Mouse (Mus musculus): Measurements from ENCODE around the gene Map4k1. TPM values are rescaled to one million over a fixed set of nuclear protein-coding genes. Genes with fewer than 3 reads are reported as not detected.

The Map4k1 gene
- total RNA-seq, 1 experiment from 2014 or later = 69.6 TPM

DNA sequence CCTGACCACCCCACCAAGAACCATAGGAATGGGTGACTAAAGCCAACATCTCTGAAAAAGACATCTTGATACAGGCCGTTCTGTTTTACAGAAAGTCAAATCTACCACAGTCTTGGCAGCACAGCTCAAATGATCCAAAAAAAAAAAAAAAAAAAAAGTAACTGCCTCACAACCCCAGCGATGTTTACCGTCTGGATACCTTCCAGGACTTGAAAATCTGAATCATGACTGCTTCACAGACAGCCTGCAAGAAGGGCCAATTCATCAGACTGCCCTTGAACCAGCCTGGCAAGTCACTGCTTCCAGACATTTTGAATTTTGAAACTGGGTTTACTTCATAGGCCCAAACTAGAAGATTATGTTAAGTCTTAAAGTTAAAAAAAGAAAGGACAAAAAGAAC is 29.1 kb upstream of the Map4k1 start:
- ATAC-seq (replicated peaks in 1 of 2; ENCODE audit: insufficient read depth in 1 of 2, low FRiP score in 2 of 2, low TSS enrichment in 1 of 2, low read depth in 1 of 2, poor library complexity in 2 of 2, severe bottlenecking in 2 of 2) = no peak

DNA sequence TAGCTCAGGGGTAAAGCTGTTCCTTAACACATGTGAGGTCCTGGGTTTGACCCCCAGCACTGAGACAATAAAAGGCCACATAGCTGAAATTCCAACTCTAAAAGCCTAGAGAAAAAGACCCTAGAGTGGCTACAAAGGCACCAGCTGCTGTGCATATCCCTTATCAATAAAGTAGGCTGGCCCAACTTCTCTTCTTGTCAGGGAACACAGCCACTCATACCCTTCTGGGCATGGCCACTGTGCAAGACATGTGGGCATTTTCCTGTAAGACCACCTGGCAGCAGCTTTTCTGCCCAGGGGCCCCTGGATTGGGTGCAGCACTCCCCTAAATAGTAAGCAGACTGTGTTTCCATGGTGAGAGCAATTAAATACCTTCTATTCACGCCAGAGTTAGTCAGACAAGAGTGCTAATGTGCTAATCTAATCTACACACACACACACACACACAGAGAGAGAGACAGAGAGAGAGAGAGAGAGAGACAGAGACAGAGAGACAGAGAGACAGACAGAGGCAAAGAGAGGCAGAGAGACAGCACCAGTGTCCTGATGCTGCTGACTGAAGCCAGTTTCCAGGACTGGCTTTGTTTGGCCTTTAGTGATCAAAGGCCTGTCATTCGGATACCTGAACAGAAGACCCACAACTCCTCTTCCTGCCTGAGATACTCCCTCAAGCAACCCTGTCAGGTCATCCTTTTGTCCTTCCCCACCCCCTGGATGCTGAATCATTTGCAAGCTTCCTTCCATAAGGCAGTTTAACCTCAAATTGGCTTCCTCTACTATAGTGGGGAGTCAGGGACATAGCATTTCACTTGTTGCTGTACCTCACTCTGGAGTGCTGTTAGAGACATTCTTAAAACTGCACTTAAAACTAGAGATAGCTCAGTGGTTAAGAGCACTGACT is 28.1 kb upstream of the Map4k1 start:
- no peak; a peak in 1 of 4 replicates for ATAC-seq (replicated peaks in 1 of 2; ENCODE audit: insufficient read depth in 1 of 2, low FRiP score in 2 of 2, low TSS enrichment in 1 of 2, low read depth in 1 of 2, poor library complexity in 2 of 2, severe bottlenecking in 2 of 2)

DNA sequence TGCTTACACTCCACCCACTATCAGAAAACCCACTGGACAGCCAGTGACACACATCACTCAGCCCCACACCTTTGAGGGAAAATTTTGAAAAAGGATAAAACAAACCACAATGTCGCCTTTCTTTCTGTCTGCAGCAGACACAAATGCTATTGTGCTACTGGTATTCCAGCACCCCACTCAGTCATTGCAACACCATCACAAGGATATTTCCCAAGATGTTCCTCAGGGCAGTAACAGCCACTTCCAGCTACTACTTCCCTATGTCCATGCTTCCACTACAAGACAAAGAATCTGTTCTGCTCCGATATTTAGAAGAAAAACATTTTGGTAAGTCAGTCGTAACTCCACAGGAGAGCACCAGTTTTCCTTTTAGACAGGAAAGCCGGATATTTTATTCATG is 27.1 kb upstream of the Map4k1 start:
- ATAC-seq (replicated peaks in 1 of 2; ENCODE audit: insufficient read depth in 1 of 2, low FRiP score in 2 of 2, low TSS enrichment in 1 of 2, low read depth in 1 of 2, poor library complexity in 2 of 2, severe bottlenecking in 2 of 2) = no peak

DNA sequence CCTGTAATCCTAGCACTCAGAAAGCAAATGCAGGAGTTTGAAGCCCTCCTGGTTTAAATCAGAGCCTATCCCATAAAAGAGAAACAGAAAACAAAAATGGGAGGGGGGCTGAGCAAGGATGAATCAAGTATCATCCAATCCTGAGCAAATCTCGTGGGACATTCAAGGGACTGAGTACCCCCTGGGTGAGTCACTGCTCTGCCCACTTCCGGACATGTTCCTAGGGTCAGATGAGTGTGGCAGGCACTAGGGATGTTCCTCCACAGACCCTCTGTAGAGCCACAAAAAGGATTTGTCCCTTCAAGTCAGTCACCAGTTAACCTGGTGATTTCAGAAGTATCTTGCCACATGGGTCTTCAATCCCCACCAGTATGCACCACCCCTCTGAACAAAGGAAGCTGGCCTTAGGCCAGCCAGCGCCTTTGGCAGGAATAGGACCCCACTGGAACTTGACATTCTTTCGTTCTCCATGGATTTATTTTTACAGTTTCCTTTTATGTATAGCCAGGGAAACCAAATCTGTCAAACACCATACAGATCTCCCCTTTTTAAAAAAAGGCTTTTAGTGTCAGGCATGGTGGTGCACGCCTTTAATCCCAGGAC is 26.5 kb upstream of the Map4k1 start:
- no peak for ATAC-seq (replicated peaks in 1 of 2; ENCODE audit: insufficient read depth in 1 of 2, low FRiP score in 2 of 2, low TSS enrichment in 1 of 2, low read depth in 1 of 2, poor library complexity in 2 of 2, severe bottlenecking in 2 of 2)

DNA sequence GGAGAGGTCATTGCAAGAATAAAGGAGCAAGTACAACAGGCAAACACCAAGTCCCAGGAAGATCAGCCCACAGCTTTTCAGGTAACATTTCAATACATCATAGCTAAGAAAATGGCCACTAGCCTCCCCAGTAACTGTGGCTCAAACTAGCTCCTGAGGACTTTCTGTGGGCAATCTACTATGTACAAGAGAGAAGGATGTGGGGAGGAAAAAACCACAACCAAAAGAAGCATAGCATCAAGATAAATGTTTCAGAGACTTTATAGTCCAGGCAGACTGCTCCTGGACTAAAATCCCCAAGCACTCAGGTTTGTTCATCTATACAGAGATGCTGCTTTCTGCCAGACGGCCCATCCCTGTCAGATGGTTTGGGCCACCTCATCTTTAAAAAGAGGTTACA is 25.6 kb upstream of the Map4k1 start:
- ATAC-seq (replicated peaks in 1 of 2; ENCODE audit: insufficient read depth in 1 of 2, low FRiP score in 2 of 2, low TSS enrichment in 1 of 2, low read depth in 1 of 2, poor library complexity in 2 of 2, severe bottlenecking in 2 of 2) = no peak

DNA sequence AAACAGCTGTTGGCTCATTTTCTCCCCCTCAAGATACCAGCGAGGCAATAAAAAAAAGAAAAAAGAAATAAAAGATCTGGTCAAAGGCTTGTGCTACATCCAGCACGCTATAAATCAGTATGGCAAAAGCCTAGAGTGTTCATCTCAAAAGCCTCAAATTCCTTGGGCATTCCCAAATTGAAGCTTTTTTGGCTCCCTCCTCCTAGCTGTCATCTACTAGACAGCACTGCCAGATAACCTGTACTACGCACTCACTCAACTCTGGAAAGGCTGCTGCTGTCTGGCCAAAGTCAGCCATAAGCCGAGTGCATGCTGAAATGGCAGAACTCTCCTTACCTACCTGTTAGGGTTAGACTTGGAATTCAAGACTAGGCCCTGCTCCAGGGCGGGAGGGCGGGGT is 24.6 kb upstream of the Map4k1 start:
- ATAC-seq (replicated peaks in 1 of 2; ENCODE audit: insufficient read depth in 1 of 2, low FRiP score in 2 of 2, low TSS enrichment in 1 of 2, low read depth in 1 of 2, poor library complexity in 2 of 2, severe bottlenecking in 2 of 2) = no peak

DNA sequence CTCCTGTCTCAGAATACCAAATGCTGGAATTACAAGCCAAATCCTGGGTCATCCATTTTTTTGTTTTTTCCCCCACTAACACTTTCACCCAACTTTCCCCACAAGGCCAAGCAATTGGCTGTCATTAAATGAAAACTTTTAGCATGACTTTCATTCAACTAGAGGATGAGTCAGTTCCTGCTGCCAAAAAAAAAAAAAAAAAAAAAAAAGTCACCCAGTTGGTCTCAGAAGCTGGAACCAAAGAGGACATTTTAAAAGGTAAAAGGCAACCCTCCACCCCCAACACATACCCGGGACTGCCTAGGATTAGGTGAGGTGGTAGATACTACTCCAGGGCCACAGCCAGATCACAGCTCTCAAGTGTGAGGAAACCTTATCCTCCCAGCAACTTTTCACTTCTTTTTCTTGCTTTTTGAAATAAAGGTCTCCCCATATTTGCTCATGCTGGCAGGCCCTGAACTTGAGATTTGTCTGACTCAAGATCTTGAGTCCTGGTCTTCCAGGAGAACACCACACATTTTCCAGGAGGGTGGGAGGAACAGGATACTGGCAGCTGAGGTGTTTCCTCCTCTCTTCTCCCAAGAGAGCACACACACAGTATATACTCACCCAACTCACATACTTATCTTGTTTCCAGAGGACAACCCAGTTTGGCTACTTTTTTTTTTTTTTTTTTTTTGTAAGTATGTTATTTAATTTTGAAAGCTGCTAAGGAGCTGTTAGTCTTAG is 23.7 kb upstream of the Map4k1 start:
- ATAC-seq (replicated peaks in 1 of 2; ENCODE audit: insufficient read depth in 1 of 2, low FRiP score in 2 of 2, low TSS enrichment in 1 of 2, low read depth in 1 of 2, poor library complexity in 2 of 2, severe bottlenecking in 2 of 2) = no peak

DNA sequence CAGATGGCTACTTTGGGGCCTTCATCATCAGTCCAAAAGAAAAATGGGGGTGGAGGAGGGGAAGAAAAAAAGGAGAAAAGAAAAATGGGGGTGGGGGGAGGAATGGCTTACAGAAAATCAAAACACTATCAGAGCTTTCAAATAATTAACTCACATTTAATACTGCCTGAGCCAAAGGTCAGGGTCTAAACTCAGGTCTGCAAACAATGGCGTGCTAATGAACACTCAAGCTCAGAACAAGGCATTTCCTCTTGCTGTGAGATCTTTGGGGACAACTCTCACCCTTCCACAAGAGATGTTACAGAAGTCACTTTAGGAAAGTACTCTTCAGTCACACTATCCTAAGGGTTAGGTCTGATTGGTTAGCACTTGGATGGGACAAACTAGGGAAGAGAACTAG is 23.1 kb upstream of the Map4k1 start:
- ATAC-seq (replicated peaks in 1 of 2; ENCODE audit: insufficient read depth in 1 of 2, low FRiP score in 2 of 2, low TSS enrichment in 1 of 2, low read depth in 1 of 2, poor library complexity in 2 of 2, severe bottlenecking in 2 of 2) = no peak

DNA sequence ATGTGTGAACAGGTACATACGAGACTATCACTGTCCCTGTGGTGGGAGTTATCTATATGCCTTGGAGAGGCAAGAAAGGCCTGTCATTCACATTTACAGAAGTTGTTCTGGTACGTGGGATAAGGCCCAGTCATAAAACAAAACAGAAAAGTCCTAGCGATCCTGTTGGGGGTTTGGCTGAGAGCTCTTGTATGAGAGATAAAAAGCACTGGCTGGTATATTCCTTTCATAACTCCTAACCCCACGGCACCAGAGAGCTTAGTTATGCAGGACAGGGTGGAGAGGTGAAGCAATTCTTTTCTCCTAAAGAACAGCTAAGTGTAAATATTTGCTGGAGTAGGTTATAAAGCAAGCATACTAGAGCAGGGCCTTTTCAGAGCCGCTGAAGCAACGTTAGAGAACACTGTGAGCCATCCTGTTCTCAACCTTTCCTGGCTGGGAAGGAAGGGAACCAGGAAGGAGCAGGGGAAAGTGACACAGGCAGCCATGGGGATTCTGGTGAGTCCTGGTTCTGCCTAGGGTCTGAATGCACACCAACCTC is 22.3 kb upstream of the Map4k1 start:
- ATAC-seq (replicated peaks in 1 of 2; ENCODE audit: insufficient read depth in 1 of 2, low FRiP score in 2 of 2, low TSS enrichment in 1 of 2, low read depth in 1 of 2, poor library complexity in 2 of 2, severe bottlenecking in 2 of 2) = no peak

DNA sequence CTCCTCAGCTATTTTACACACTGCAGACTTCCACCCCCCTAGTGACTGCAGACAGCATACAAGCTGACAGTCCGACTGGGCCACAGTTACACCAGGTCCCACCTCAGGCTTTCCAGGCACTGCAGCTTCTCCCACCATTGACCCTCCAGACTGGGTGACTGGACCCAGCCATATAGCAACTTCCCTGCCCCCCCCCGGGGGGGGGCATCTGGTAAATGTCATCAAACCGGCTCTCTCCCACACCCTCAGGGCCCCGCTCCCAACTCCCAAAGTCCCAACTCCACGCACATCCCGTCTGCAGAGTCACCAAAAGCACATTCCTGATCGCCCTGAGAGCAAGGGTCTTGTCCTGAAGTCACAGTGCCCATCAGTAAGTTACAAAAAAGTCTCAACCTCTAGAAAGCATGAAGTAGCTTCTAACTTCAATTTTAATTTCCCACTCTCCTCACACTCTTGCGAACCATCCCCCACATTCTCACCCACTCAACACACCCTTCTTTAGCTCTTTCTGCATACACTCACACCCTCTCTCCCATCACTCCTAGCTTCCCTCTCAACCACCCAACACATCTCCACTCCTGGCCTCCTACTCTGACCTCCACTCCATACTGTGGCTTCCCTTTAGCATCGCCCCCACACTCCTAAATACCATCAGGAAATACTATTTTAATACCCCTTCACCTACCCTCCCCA is 21.4 kb upstream of the Map4k1 start:
- no peak for ATAC-seq (replicated peaks in 1 of 2; ENCODE audit: insufficient read depth in 1 of 2, low FRiP score in 2 of 2, low TSS enrichment in 1 of 2, low read depth in 1 of 2, poor library complexity in 2 of 2, severe bottlenecking in 2 of 2)

DNA sequence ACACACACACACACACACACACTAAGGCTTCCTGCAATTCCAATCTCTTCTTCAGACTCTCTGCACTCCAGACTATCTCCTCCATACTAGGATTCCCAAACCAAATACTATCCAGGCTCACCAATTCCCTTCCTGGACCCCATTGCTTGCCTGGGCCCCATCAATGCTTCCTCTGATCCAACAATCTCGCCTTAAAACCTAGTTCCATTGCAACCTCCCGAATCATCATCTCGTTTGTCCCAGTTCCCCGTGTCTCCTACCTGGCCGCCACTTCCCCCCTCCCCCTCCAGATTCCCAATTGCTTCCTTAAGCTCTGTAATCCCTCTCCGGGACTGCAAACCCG is 20.3 kb upstream of the Map4k1 start:
- no peak for ATAC-seq (replicated peaks in 1 of 2; ENCODE audit: insufficient read depth in 1 of 2, low FRiP score in 2 of 2, low TSS enrichment in 1 of 2, low read depth in 1 of 2, poor library complexity in 2 of 2, severe bottlenecking in 2 of 2)

DNA sequence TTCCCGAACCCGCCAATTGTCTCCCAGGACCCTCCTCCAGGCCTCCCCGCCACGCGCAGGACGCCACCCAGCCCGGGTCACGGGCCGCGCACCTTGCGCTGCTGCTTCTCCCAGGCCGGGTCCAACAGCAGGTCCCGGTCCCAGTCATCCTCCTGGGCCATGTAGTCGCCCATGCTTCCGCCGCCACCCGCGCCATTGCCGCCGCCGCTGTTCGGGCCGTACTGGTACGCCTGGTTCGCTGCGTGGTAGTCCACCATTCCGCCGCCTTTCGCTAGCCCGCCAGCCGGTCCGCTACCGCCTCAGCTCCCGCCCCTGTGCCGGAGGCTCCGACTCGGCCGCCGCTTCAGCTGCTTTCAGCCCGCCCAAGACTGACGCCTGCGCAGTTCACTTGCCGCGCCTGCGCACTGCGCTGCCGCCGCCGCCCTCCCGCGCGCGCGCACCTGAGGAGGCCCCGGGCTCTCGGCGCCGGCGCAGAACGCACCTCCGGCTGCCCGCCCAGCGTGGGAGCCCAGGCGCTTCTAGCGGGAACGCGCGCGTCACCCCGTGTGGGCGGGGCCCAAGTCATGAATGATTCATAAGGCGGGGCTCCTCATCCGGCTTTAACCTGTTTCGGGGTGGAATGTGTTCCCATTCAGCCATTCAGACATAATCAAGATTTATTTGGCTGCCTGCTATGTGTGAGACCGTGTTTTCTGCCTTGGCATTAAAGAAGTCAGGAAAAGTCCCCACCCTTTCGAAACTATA is 19.8 kb upstream of the Map4k1 start, which contains the start of gene Actn4:
Gene Actn4, minus strand, starts transcription at position 414 of the 744 bp plus-strand sequence.
- ATAC-seq (replicated peaks in 1 of 2; ENCODE audit: insufficient read depth in 1 of 2, low FRiP score in 2 of 2, low TSS enrichment in 1 of 2, low read depth in 1 of 2, poor library complexity in 2 of 2, severe bottlenecking in 2 of 2) = peak; percentile 92

DNA sequence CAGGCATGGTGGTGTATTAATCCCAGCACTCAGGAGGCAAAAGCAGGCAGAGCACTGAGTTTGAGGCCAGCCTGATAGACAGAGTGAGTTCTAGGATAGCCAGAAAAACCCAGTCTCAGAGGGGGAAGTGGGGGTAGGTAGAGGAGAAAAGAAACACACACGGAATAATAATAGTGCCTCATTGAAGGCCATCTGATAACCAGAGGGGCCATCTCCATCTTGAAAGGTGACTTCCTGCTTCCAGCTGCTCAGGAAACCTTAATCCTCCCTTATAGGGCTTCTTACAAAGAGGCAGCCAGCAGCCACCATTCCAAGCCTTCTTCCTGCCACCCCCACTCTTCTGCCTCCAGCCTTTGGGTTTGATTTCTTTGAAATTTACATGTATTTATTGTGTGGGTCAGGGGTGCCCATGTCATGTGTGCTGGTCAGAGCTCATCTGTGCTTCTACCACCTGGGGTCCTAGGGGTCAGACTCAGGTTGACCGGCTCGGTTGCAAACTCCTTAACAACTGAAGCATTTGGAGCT is 18.4 kb upstream of the Map4k1 start:
- ATAC-seq (replicated peaks in 1 of 2; ENCODE audit: insufficient read depth in 1 of 2, low FRiP score in 2 of 2, low TSS enrichment in 1 of 2, low read depth in 1 of 2, poor library complexity in 2 of 2, severe bottlenecking in 2 of 2) = no peak

DNA sequence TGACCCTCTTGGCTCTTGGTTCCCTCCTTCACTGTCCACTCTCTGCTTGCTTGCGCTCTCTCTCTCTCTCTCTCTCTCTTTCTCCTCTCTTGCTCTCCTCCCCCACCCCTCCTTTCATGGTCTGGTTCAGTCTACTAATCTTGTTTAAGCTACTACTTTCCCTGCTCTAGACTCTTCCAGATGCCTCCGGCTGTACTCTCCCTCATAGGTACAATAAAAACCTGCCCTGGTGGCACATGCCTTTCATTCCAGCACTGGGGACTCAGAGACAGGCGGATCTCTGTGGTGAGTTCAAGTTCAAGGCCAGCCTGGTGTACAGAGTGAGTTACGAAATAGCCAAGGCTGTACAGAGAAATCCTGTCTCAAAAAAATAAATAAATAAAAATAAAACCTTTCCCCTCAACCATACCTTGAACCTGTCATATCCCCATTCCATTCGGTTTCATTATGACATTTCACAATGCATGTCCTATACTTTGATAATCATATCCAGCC is 16.5 kb upstream of the Map4k1 start:
- ATAC-seq (replicated peaks in 1 of 2; ENCODE audit: insufficient read depth in 1 of 2, low FRiP score in 2 of 2, low TSS enrichment in 1 of 2, low read depth in 1 of 2, poor library complexity in 2 of 2, severe bottlenecking in 2 of 2) = no peak

DNA sequence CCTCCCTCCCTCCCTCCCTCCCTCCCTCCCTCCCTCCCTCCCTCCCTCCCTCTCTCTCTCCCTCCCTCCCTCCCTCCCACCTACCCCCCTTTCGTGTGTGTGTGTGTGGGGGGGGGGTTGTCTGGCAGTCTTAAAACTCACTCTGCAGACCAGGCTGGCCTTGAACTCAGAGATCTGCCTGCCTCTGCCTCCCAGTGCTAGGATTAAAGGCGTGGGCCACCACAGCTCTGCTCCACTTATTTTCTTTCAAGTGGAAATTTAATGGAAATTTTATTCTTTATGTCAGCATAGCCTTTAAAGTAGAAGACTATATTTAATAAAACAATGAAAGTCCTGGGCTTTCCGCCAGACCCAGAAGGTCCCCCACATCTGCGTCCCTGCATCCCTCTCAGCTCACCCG is 15.7 kb upstream of the Map4k1 start:
- no peak for ATAC-seq (replicated peaks in 1 of 2; ENCODE audit: insufficient read depth in 1 of 2, low FRiP score in 2 of 2, low TSS enrichment in 1 of 2, low read depth in 1 of 2, poor library complexity in 2 of 2, severe bottlenecking in 2 of 2)

DNA sequence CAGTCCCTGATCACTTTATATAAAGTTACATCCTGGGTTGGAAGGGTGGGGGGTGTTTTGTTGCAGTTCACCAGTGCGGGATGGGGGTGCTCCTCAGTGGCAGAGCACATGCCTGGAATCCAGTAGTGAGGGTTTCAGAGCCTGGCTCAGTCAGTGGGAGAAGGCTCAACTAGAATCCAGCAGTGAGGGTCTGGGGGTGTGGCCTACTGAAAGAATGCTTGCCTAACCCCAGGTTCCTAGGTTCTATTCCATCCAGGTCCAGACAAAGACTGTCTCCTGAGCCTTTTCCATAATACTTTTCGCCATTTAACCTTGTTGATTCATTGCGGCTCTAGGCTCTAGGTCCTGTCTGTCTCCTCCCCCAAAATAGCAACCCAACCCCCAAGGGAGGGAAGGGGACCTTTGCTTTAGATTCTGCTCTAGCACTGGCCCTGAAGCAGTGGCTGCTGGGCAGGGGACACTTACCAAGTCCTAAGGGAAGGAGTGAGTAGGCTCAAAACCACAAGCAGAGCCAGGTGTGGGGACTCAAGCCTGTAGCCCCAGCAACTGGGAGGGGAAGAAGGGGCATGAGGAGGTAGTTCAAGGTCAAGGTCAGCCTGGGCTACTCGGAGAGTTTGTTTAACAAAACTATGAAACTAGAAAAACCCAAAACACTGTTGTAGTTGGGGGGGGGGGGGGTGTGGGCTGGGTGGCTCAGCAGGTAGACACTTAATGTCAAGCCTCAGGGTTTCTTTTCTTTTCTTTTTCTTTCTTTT is 14.9 kb upstream of the Map4k1 start:
- no peak for ATAC-seq (replicated peaks in 1 of 2; ENCODE audit: insufficient read depth in 1 of 2, low FRiP score in 2 of 2, low TSS enrichment in 1 of 2, low read depth in 1 of 2, poor library complexity in 2 of 2, severe bottlenecking in 2 of 2)

Measured in hematopoietic stem cell, adult 5-6 weeks (primary cell).